Mouse (Mus musculus): ENCODE measurements around the gene Il17re.

GRCm38 (mm10) chr6:113430846-113431245, 27.4 kb upstream of the Il17re start:
- TF ChIP-seq CTCF (IDR thresholded peaks at IDR 0.05; ENCODE audit: control insufficient read depth, insufficient read depth, insufficient read length) (no peak), FOSL1 (IDR thresholded peaks at IDR 0.05; ENCODE audit: insufficient read depth, low read length, poor library complexity, severe bottlenecking) (no peak), MAX (IDR thresholded peaks at IDR 0.05) (no peak), MYOD1 (IDR thresholded peaks at IDR 0.05; ENCODE audit: control insufficient read depth, insufficient read length, low read depth) (no peak), USF1 (IDR thresholded peaks at IDR 0.05; ENCODE audit: low read depth) (no peak)
